Mouse (Mus musculus): Measurements from ENCODE around the gene Plekho1. TPM values are rescaled to one million over a fixed set of nuclear protein-coding genes. Genes with fewer than 3 reads are reported as not detected.
A peak's percentile ranks its signal among the peaks of the same experiment; 100 is the strongest.
"Not testable (repeated sequence)": the region's sequence is repeated elsewhere in the genome, so short reads cannot be mapped to it uniquely, and the experiment has no call there.

Plekho1 gene
- polyA plus RNA-seq, 1 experiment from 2014 or later, result 71.9 TPM

GRCm38 (mm10) chr3:95977079-95977478 lies 18.7 kb downstream of the Plekho1 start:
- no peak for ATAC-seq (ENCODE audit: insufficient number of reproducible peaks, insufficient read depth, low FRiP score, low TSS enrichment)
- WGBS, result 66% methylated on average over 3 of the region's 3 CpGs

GRCm38 (mm10) chr3:95972873-95973634 lies 22.7 kb downstream of the Plekho1 start:
- Histone ChIP-seq H3K27ac (peak overlapping the region; percentile 65), H3K9ac (peak overlapping the region; percentile 28), H3K27me3 (no peaks in the 10 kb centered on the region; the same call in 1 of the 2 replicates), H3K9me3 (no peaks in the 10 kb centered on the region), H3K4me3 (peak overlapping the region; percentile 26), H3K4me2 (replicated peaks) (peak overlapping the region; percentile 54), H3K4me1 (no peaks in the 10 kb centered on the region), H3K36me3 (no peaks in the 10 kb centered on the region)
- peak; percentile 74; the same call in 1 of the 2 replicates for ATAC-seq (ENCODE audit: insufficient number of reproducible peaks, insufficient read depth, low FRiP score, low TSS enrichment)
- WGBS, result 2% methylated on average over 34 of the region's 34 CpGs

More at GRCm38 (mm10) chr3:95977079-95977478, 18.7 kb downstream of the Plekho1 start:
- no peak overlapping the region for H3K4me2 ChIP-seq (replicated peaks)
- no peaks in the 10 kb centered on the region for H3K36me3 ChIP-seq
- no peak overlapping the region for H3K9ac ChIP-seq
- no peaks in the 10 kb centered on the region for H3K9me3 ChIP-seq
- no peaks in the 10 kb centered on the region; the same call in 1 of the 2 replicates for H3K27me3 ChIP-seq
- 0 out of 2 replicates have a peak, but pooled peaks cover 2% of the 10 kb centered on the region for H3K4me1 ChIP-seq
- no peak overlapping the region for H3K27ac ChIP-seq
- H3K4me3 ChIP-seq, result no peak overlapping the region

GRCm38 (mm10) chr3:95972251-95972872 lies 23.4 kb downstream of the Plekho1 start:
- Histone ChIP-seq H3K27ac (peak overlapping the region; percentile 65; the same call in 1 of the 2 replicates), H3K4me1 (no peaks in the 10 kb centered on the region), H3K9ac (no peak overlapping the region), H3K4me2 (replicated peaks) (peak overlapping the region; percentile 54), H3K4me3 (peak overlapping the region; percentile 26), H3K36me3 (no peaks in the 10 kb centered on the region), H3K27me3 (no peaks in the 10 kb centered on the region; the same call in 1 of the 2 replicates), H3K9me3 (no peaks in the 10 kb centered on the region)
- 63% methylated on average over 12 of the region's 12 CpGs for WGBS
- no peak for ATAC-seq (ENCODE audit: insufficient number of reproducible peaks, insufficient read depth, low FRiP score, low TSS enrichment)

DNA sequence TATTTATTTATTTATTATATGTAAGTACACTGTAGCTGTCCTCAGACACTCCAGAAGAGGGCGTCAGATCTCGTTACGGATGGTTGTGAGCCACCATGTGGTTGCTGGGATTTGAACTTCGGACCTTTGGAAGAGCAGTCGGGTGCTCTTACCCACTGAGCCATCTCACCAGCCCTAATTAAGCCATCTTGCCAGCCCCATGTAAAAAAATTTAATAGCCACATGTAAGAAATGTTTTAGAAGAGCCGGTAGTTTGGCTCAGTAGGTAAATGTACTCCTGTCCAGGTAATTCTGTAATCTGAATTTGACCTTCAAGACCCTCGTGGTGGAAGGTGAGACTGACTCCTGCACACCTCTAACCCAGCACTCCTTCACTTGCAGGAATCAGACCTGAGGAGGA lies 25.1 kb downstream of the Plekho1 start:
- H3K27me3 ChIP-seq; H3K36me3 ChIP-seq; H3K9me3 ChIP-seq; H3K4me1 ChIP-seq; H3K27ac ChIP-seq; H3K4me2 ChIP-seq (replicated peaks); H3K4me3 ChIP-seq; ATAC-seq (ENCODE audit: insufficient number of reproducible peaks, insufficient read depth, low FRiP score, low TSS enrichment); H3K9ac ChIP-seq: not testable (repeated sequence)
- WGBS, result 62% methylated on average over 7 of the region's 7 CpGs

DNA sequence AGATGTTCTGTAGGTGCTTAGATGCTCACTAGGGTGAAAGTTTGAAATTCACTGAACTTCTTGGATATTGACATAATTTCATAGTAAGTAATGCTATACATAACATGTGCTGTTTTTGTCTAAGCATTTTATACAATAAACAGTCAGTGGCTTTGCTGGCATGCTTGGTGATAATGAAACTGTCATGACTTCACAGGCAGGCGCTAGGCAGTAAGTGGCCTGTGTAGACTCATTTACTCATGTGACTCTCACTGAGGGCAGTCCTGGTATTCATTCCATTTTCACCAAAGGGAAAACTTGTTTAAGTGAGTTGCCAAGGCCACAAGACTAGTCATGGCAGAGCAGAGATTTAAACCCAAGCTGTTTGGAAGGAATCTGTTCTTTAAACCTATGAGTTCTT lies 26.5 kb downstream of the Plekho1 start:
- no peak overlapping the region for H3K4me2 ChIP-seq (replicated peaks)
- H3K9ac ChIP-seq, result no peak overlapping the region
- H3K27ac ChIP-seq, result no peak overlapping the region
- no peaks in the 10 kb centered on the region for H3K9me3 ChIP-seq
- no peak overlapping the region for H3K4me3 ChIP-seq
- no peak for ATAC-seq (ENCODE audit: insufficient number of reproducible peaks, insufficient read depth, low FRiP score, low TSS enrichment)
- H3K36me3 ChIP-seq, result no peaks in the 10 kb centered on the region
- no peaks in the 10 kb centered on the region; the same call in 1 of the 2 replicates for H3K27me3 ChIP-seq
- peaks cover 3% of the 10 kb centered on the region; the same call in 1 of the 2 replicates for H3K4me1 ChIP-seq
- 67% methylated on average over 1 of the region's 1 CpGs for WGBS

- ATAC-seq (ENCODE audit: insufficient number of reproducible peaks, insufficient read depth, low FRiP score, low TSS enrichment), result no peak
- H3K4me2 ChIP-seq (replicated peaks), result peak overlapping the region; percentile 30
- peaks cover 3% of the 10 kb centered on the region; the same call in 1 of the 2 replicates for H3K4me1 ChIP-seq
- 9% methylated on average over 7 of the region's 7 CpGs for WGBS
- H3K36me3 ChIP-seq, result no peaks in the 10 kb centered on the region
- no peak overlapping the region for H3K9ac ChIP-seq
- no peaks in the 10 kb centered on the region for H3K9me3 ChIP-seq
- no peak overlapping the region for H3K4me3 ChIP-seq
- H3K27ac ChIP-seq, result no peak overlapping the region
- H3K27me3 ChIP-seq, result no peaks in the 10 kb centered on the region
These were observed 30.0 kb downstream of the Plekho1 start for GRCm38 (mm10) chr3:95965518-95966451.

DNA sequence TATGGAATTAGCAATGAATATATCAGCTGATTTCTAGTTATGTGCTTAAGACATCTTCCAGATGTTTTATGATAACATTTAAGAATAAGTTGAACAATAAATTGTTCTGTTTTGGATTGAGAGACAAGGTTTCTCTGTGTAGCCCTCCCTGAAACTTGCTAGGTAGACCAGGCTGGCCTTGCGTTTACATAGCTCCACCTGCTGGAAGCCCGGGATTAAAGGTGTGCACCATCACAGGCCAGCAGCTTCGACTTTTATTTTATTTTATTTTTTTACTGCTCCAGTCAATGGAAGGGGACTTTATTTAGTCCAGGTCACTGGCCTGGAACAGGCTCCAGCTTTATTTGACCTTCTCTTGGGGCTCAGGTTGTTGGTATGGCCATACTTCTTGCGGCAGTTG lies 32.1 kb downstream of the Plekho1 start:
- Histone ChIP-seq H3K27me3 (no peaks in the 10 kb centered on the region), H3K36me3 (no peaks in the 10 kb centered on the region), H3K4me1 (peaks cover 3% of the 10 kb centered on the region; the same call in 1 of the 2 replicates), H3K4me3 (no peak overlapping the region), H3K4me2 (replicated peaks) (no peak overlapping the region), H3K9me3 (no peaks in the 10 kb centered on the region), H3K9ac (no peak overlapping the region), H3K27ac (no peak overlapping the region)
- 44% methylated on average over 4 of the region's 4 CpGs for WGBS
- ATAC-seq (ENCODE audit: insufficient number of reproducible peaks, insufficient read depth, low FRiP score, low TSS enrichment), result no peak

- Histone ChIP-seq H3K4me1 (peaks cover 3% of the 10 kb centered on the region; the same call in 1 of the 2 replicates), H3K4me3 (no peak overlapping the region), H3K4me2 (replicated peaks) (no peak overlapping the region), H3K27me3 (no peaks in the 10 kb centered on the region), H3K9me3 (no peaks in the 10 kb centered on the region), H3K36me3 (no peaks in the 10 kb centered on the region), H3K9ac (no peak overlapping the region), H3K27ac (no peak overlapping the region)
- 18% methylated on average over 2 of the region's 2 CpGs for WGBS
- no peak for ATAC-seq (ENCODE audit: insufficient number of reproducible peaks, insufficient read depth, low FRiP score, low TSS enrichment)
These were observed 32.6 kb downstream of the Plekho1 start for GRCm38 (mm10) chr3:95963230-95963629.

- H3K27me3 ChIP-seq; H3K9me3 ChIP-seq; H3K4me1 ChIP-seq; H3K4me2 ChIP-seq (replicated peaks); H3K36me3 ChIP-seq; H3K9ac ChIP-seq; ATAC-seq (ENCODE audit: insufficient number of reproducible peaks, insufficient read depth, low FRiP score, low TSS enrichment); H3K27ac ChIP-seq; H3K4me3 ChIP-seq: not testable (repeated sequence)
- 74% methylated on average over 8 of the region's 8 CpGs for WGBS
These were observed 33.6 kb downstream of the Plekho1 start for GRCm38 (mm10) chr3:95962182-95962581.

- Histone ChIP-seq H3K36me3 (no peaks in the 10 kb centered on the region), H3K4me1 (no peaks in the 10 kb centered on the region), H3K4me2 (replicated peaks) (no peak overlapping the region), H3K27me3 (no peaks in the 10 kb centered on the region), H3K27ac (no peak overlapping the region), H3K9ac (no peak overlapping the region), H3K9me3 (no peaks in the 10 kb centered on the region), H3K4me3 (no peak overlapping the region)
- WGBS, result 74% methylated on average over 1 of the region's 1 CpGs
- no peak for ATAC-seq (ENCODE audit: insufficient number of reproducible peaks, insufficient read depth, low FRiP score, low TSS enrichment)
These were observed 36.0 kb downstream of the Plekho1 start for GRCm38 (mm10) chr3:95959807-95960206.

GRCm38 (mm10) chr3:95959082-95959481 lies 36.7 kb downstream of the Plekho1 start:
- H3K9ac ChIP-seq, result no peak overlapping the region
- H3K9me3 ChIP-seq, result no peaks in the 10 kb centered on the region
- H3K27ac ChIP-seq, result no peak overlapping the region
- no peak overlapping the region for H3K4me3 ChIP-seq
- no peaks in the 10 kb centered on the region for H3K4me1 ChIP-seq
- no peak overlapping the region for H3K4me2 ChIP-seq (replicated peaks)
- WGBS, result 88% methylated on average over 5 of the region's 5 CpGs
- no peak for ATAC-seq (ENCODE audit: insufficient number of reproducible peaks, insufficient read depth, low FRiP score, low TSS enrichment)
- no peaks in the 10 kb centered on the region for H3K27me3 ChIP-seq
- H3K36me3 ChIP-seq, result no peaks in the 10 kb centered on the region
